Mouse (Mus musculus) mouse trophoblast stem cell (cell line): ENCODE results near the gene Thbs2.
"Not testable (repeated sequence)": the region's sequence is repeated elsewhere in the genome, so short reads cannot be mapped to it uniquely, and the experiment has no call there.

Experiments used
- in situ Hi-C, 2 experiments: fragments of 300-500 bp; cut with MseI, MboI; formaldehyde crosslinking; loops; 2 replicates in 1 of 2; 3 replicates in 1 of 2; pipeline ENCODE4 v1.15.1; 2025

The Thbs2 gene

DNA sequence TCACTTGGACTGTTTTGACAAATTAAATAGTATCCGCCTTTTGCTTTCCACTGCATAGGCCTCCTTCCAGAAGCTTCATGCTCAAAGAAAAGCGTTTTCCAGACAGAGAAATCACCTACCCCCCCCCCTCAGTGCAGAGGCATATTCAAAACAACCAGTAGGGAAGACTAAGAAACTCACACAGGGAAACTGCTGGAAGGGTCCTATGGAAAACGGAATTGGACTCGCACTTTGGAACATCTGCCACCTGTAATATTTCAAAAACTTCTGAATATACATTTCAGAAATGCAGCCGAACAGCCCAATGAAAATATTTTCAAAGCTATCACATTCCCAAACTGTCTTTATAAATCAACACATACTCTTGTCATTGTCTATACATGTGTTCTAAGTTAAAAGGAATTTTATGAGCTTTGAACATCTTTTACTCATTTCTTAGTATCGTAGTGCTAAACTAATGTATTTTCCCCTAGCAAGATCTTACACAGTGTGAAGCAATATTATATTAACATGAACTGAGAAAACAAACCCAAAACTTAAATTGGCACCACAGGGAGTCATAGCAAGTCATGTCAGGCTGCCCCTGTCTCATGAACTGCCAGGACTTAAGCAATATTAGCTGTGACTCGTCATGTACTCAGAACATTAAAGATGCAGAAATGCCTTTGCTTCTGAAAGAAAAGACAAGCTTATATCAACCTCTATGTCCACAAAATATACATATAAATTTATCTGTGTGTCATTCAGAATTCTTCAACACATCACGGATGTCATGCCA lies 58.3 kb downstream of the Thbs2 start:
- in situ Hi-C loops, result no loop called here

DNA sequence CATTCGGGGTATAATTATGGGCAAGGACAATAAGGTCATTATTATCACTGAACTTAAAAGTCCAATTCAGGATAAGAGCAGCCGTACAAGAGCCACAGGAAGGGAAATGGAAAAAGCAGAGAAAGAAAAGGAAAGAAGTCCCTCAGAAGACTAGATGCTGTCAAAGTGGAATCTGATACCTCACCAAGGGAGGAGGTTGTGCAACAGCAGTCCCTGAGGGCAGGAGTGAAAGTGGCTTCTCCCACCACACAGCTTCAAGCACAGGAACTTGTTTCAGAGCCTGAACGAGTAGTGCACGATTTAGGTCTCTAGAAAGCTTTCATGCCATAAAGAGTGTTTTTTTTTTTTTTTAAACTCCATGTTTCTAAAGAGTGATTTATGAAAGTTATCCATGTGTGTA lies 65.1 kb downstream of the Thbs2 start:
- in situ Hi-C loops, result no loop called here

DNA sequence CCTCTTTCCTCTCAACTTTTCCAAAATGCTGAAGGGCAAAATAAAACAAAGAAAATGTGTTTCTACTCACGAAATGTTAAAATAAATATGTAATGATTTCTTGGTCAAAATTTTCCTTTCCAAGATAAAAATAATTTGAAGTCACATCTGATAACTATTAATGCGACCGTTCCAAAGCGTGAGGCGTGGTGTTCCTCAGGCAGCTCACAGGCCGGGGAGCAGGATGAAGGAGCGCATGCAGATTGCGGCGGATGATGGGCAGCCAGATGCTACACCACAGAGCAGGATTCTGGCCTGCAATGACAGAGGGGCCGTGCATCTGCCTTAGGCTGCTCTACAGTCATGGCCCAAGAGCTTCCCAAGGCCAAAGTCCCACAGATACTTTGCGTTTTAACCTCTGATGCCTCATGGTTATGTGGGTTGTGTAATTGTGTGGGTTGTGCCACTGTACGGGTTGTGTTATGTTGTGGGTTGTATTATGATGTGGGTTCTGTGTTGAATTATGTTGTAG lies 66.2 kb downstream of the Thbs2 start:
- in situ Hi-C loops, result no loop called here

DNA sequence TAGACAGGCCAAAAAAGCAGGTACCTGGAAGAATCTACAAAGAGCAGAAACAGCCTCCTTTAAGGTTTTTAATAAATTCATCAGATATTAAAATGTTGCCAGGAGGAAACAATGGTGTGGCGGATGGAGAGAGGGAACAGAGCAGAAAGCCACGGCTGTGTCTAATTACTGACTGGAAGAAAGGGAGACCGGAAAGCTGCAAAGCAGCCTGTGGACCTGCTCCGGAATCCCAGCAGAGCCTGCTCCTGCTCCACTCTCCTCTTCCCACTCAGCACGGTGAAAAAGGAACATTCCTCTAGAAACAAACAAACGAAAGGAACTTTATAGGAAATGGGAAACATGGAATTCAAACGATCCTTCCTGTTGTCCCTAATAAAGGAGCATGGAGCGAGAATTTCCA lies 69.6 kb downstream of the Thbs2 start:
- in situ Hi-C loops, result no loop called here

DNA sequence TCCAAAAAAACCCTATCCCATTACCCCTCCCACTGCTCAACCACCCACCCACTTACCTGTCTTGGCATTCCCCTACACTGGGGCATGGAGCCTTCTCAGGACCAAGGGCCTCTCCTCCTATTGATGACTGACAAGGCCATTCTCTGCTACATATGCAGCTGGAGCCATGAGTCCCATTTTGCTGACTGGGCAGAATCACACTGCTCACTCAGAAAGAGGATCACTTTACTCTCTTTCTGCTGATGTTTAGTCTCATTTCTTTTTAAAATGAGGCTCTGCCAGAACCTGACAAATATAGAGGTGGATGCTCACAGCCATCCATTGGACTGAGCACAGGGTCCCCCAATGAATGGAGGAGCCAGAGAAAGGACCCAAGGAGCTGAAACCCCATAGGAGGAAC lies 73.0 kb downstream of the Thbs2 start:
- in situ Hi-C loops, result not testable (repeated sequence)

DNA sequence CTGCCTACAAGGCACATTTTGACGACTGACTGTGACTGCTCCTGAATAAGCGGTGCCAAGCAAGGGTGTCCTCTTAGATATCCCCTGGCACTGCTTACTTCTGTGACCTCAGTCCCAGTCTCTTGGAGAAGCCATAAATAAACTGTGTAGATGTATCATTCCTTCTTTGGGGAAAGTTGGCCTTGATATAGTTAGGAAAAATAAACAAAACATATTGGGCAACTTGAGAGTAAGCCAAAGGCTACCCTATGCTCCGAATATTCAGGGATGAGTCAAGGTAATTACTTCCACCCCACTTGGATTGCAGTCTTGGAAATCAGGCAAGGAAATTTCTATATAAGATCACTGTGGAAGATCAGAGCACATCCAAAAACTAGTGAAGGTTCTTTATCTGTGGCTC lies 74.0 kb downstream of the Thbs2 start:
- in situ Hi-C loops, result no loop called here

DNA sequence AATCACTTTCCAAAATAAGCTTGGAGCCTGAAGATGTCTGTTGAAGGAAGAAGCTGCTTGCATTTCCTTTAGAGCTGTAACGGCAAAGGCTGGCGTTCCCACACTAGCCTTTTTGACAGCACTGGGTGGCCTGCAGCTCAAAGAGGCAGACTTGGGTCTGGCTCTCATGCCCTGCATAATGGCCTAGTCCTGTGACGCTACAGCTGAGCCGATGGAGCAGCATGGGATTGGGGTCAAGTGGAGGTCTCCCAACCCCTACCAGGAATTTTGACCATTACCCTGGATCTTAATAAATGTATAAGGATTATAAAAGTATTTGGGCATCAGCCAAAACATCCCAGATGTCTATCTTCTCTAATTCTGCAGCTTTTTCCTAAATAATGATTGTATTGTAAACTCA lies 75.0 kb downstream of the Thbs2 start:
- in situ Hi-C loops, result no loop called here
